Mouse (Mus musculus) retina, postnatal 1 day (tissue): ENCODE measurements around the gene Asb9.

ENCODE experiments used
- DNase-seq: peaks from one replicate; pipeline ENCODE4 v3.0.0-alpha.2; 2012

The Asb9 gene

DNA sequence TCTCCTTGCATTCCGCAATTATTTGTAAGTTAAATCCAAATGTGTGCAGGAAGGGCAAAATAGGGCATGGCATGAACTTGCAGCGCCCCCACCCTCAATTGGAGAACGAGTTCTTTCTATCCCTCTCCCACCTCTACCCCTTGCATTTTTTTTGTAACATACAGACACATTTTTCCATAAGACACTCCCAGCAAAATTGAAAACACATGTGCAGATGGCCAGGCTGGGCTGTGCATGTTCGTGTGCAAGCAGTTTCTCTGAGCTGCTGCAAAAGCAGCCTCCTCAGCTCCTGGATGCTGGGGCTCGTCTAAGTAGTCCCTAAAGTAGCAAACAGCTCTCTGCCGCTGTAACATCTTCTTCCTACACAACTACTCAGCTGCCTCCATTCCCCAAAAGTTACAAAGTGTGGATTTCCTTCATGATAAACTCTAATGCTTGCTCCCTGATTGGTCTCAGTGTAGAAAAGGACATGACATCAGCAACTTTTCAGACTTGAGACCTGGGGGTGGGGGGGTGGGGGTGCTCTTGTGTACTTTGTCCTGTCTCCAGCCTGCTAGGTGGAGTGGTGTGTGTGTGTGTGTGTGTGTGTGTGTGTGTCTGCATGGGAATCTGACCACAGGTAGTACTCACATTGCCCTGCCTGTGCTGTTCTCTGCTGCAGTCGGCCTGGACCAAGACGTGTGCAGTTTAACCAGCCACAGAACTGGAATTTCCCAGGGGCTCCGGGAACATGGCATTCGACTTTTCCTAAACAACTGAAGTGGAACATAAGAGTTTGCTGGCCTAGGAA lies at the start of gene Asb9:
Gene Asb9, plus strand, starts transcription at position 619 of the 790 bp plus-strand sequence.
- DNase-seq = no peak

DNA sequence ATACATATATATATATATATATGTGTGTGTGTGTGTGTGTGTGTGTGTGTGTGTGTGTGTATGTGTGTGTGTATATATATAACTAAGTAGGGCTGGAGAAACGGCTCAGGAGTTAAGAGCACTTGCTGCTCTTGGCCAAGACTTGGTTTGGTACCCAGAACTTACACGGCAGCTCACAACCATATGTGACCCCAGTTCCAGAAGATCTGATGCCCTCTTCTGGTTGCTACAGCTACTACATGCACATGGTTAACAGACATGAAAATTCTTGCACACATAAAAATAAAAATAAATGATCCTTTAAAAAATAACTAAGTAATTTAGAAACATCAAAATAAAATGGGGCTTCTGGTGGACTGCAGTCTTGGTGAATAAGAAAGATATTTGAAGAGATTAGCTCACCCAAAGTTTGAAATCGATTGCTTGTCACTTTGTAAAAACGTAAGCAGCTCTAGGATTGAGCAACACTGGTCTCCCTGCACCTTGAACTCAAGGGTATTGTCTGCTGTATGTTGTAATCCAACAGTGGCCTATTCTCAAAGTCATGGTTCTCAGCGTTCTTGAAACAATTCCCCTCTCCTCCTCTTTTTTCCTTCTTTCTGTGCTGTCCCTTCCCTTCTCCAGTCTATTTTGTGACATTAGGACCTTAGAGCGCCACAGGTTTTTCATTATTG lies 46.8 kb upstream of the Asb9 start:
- no peak for DNase-seq

DNA sequence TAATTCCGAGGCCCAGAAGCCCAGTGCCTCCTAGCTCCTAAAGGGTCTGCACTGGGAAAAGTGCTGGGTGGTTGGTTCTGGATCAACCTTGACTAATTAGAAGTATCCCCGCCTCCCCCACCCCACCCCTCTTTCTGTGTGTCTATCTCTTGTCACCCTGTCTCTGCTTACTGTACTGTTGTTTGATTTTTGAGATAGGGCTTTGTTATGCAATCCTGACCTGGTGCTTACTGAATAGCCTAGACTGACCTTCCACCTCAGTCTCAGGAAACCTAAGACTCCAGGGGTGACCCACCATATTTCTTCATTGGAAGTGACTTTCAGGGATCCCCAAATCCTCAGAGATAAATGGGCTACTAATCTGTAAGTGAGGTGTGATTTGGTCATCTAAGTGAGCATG lies 3.9 kb upstream of the Asb9 start:
- DNase-seq = no peak

DNA sequence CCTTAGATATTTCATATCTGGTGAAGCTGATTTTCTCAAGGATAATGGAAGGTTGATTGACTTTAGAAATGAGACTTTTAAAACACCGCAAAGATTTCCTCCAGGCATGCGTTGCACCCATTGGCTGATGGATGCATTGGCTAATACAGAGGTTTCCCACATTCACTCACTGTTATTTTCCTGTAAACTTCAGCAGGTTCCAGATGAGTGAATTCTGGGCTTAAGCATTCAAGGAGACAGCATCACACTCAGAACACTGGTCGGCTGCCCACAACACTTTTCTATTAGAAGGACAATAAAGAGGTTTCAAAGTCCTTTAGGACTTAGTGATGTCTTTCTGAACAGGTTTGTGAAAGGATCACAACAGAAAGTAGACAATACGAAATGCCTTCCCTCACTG lies 941 bp downstream of the Asb9 start:
- DNase-seq = no peak

DNA sequence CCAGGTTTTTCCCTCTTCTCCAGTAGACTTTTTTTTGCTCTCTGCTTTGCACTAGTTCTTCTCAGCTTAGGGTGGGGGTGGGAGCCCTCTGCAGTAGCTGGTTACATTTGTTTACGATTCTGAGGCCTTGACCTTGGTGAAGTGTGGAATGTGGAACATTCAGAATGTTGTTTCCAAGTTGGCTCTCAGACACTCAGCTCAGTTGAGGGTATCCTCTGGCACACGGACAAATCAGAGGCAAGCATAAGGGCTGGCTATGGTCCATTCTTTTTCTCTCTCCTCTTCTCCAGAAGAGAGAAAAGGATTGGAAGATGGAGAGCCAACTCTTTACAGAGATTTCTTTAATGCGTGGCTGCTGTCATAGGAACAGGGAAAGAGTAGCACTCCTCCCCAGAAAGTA lies 2.6 kb downstream of the Asb9 start:
- DNase-seq = no peak

DNA sequence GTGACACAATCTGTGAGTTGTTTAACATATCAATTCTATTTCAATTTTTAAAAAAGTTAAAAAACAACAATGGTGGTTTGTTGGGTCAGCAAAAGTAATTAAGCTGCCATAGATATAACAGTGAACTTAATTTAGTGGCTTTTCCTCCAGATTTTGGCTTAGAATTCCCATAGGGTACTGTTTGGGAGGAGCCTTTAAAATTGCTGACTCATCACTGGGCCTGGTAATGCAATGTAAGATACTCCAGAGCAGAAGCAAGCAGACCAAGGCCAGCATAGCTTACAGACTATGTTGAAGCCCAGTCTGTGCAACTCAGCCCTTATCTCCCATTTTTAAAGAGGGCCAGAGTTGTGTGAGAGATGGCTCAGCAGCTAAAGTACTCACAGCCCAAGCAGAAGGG lies 16.0 kb downstream of the Asb9 start:
- DNase-seq = no peak

DNA sequence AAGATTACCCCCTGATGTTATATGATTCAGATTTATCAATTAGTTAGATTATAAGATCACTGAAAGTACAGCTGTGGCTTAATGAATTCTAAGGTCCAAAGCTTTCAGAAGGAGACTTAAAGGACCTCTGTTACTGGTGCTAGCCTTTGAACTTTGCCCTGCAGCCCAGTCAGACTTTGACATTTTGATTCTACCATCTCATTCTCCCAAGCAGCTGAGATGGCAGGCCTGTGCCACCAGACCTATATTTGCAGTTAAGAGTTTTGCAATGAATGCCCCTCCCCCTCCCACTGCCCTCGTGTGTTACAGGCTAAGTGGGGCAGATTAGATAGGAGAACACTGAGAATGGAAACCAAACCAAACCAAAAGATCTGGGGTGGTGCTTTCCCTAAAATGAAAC lies 20.4 kb downstream of the Asb9 start:
- DNase-seq = no peak

DNA sequence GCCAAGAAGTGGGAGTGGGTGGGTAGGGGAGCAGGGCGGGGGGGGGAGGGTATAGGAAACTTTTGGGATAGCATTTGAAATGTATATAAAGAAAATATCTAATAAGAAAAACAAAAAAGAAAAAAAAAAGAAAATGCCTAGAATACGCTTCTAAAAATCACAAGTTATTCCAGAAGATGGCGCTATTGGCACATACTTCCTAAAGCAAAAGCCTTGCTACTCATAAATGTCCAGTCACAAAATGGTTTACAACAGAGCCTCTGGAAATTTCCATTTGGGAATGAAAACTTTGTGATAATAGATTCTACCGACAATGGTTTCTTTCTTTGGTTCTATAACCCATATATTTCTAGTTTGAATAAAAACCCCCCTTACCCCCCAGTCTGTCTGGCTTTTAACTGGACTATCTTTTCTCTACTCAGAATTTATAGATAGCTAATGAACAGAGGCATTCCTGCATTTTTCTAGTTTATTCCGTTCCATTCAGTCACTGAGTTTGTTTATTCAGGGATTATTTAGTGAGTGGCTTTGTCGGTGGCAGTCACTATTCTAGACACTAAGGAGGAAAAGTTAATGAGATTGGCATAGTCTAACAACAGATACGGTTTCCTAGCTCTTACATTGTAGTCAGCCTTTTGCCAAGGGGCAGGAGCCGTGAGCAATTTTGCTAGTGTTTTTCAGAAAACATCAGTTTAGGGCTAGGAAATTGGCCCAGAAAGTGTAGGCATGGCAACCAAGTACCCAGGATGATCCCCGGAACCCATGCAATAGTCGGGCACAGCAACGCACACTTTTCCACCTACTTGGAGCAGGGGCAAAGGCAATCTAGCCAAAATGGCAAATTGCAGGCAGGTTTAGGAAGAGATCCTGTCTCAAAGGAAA lies 35.5 kb downstream of the Asb9 start:
- peak; percentile 64 for DNase-seq

DNA sequence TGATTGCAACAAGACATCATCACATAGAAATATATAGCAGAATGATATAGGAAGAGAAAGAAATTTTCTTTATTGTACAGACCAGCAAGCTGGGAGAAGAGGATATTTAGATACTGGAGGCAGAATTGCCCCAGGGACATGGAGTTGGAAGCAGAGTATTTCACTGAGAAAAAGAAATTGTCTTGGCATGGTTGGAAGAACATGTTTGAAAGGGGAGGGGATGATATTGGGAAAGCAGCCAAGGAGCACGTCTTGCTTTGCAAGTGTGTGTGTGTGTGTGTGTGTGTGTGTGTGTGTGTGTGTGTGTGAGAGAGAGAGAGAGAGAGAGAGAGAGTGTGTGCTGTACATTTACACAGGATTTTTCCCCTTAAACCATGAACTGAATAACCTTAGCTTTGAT lies 64.1 kb downstream of the Asb9 start:
- DNase-seq = no peak

DNA sequence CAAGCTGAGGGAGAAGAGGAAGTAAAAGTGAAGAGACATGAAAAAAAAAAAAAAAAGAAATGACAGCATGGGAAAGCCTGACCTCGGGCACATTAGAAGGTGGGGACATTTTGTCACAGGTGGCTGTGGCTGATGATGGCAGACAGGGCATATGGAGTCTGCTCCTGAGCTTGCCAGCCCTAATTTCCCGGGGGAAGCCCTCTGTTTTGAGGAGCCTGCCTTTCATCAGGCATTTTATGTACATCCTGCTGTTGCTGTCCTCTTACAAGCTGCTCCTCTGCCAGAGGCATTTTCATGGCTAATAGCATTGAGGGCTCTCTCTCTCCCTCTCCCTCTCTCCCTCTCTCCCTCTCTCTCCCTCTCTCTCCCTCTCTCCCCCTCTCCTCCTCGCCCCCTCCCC lies 70.8 kb downstream of the Asb9 start:
- peak; percentile 1 for DNase-seq
